Mouse (Mus musculus) erythroblast, embryonic 14.5 days (primary cell): Measurements from ENCODE around the gene Hcn3.

Experiments
- GATA1 ChIP-seq: IDR thresholded peaks from 2 replicates; pipeline ENCODE4 v1.6.1; 2012; ENCODE audit warnings: low read length, inconsistent platforms, mixed read lengths
- TAL1 ChIP-seq: IDR thresholded peaks from 3 replicates; pipeline ENCODE4 v1.6.1; 2012; ENCODE audit warnings: low read length, inconsistent platforms, mixed read lengths

DNA sequence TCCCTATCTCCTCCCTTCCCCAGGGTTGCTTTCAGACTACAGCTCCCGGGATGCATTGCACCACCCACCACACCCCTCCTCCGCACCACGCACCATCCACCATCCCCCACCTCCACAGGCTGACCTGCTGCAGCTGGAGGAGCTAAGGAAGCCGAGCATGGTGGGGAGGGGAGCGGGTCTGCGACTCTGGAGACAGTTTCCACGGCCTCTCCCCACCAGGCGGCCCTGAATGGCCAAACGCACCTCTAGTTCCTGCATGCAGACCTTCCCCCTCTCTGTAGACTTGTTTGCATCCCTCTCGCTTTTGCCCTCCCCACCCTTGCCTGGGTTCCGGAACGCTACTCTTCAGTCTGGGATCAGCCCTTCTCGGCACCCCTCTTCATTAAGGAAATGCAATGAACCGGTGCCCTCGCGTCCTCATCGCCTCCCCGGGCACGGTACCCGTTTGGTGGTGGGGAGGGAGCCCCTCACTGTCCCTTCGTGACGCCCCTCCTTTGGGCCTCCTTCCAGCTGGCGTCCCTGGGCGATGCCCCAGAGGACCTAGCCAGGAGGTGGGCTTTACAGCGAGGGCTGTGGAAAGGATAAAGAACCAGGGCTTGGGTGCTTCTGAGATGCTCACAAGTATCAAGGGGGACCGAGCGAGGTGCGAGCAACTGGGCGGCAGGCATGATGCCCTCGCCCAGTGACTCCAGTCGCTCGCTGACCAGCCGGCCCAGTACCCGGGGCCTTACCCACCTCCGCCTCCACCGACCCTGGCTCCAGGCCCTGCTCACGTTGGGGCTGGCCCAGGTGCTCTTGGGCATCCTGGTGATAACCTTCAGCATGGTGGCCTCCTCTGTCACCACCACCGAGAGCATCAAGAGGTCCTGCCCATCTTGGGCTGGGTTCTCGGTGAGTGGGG is 23.3 kb upstream of the Hcn3 start, which contains the start of gene Fam189b:
- no peak for TF ChIP-seq GATA1
- TF ChIP-seq TAL1, result no peak
